Mouse (Mus musculus): ENCODE measurements at regions not wholly inside any gene's neighbourhood (a gene's known extent, or its start where the extent isn't known, plus 50 kb on each side); places are given as distances from the start of the nearest gene placed in this dataset.

DNA sequence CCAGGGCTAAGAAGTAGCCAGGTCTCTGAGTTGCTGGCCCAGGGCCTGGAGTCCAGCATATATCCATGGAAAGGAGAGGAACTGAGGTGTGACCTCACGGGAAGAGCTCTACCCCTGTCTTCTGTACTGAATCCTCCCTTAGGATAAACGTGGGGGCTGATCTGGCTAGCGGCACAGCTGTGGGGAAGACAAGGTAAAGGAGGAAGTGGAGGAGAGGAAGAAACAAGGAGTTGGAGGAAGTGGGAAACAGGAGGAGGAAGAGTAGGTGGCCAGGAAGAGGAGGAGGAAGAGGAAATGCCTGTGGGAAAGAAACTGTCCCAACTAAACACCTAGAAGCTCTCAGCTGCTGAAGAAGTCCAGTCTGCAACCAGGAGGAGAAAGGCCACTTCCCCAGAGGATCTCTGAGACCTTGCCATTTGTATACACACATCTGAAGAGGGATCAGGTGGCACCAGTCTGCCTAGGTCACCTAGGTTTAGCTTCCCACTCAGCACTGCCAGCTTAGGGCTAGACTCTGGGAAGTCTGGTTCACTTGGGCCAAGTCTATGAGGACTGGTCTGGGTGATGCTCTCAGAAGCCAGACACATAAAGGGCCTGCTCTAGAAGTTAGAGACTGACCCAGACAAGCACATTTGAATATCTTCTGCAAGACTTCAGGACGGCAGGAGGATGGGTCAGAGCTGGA lies 100.6 kb upstream of the Jun start:
- no peak for DNase-seq (ENCODE audit: low read depth, low spot score)

DNA sequence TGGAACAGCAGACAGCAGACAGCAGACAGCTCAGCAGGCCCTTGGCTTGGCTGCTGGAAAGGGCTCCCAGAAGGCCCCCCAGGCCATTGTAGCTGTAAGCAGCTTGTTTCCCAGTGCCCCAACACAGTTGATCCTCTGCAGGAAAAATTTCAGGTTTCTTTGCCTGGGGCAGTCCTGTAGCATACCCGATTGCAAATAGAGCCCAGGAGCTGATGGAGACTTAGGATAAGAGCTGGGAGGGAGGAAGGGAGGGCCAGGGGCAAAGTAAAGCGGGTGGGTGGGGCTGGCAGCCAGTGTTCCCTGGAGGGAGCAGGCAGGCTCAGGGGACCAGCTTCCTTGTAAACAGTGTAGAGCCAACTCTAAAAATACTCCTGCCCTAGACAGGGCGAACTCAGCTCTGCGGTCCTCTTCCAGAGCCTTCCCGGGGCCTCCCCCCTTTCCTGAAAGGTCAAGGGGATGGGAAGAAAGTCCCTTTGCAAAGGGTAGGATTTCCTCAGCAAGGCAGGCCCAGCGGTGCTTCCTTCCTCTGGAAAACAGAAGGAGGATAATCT lies 101.8 kb upstream of the Jun start:
- no peak for DNase-seq (ENCODE audit: low read depth, low spot score)
- WGBS: 13% methylated on average over 6 of the region's 6 CpGs

More for the DNA sequence above, 100.6 kb upstream of the Jun start:
- WGBS: 83% methylated on average over 4 of the region's 4 CpGs

DNA sequence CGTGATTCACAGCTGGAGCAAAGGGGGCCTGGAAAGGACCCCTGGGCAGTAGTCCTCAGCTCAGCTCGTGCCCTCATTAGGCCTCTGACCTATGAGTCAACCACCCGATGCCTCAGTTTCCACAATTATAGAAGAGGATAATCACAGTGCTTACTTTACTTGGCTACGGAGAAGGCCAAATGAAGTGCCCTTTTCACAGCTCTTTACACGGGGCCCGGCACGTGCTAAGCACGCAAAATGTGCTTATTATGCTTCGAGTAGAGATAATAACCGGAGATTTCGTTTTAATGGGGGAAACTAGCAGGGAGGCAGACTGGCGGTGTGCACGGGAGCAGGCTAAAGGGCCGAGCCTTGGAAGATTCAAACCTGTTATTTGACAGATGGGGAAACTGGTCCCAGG lies 102.4 kb upstream of the Jun start:
- no peak for DNase-seq (ENCODE audit: low read depth, low spot score)
- 74% methylated on average over 14 of the region's 14 CpGs for WGBS

DNA sequence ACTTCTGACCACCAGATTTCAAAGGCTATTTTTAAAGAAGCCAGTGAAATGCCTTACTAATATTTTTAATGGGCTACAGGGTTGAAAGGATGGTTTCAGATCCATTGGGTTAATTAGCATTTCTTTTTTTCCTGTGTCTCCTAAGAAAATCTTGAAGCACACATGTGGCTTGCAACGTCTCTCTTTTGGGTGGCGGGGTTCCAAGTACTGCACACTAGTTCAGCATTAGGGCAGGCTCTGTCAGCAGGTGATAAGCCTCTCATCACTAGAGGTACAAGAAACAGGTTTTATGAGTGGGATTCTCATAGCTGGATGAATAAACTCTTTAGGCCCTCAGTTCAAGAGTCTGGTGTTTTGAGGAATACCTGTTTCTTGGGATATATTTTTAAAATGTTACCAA lies 103.2 kb upstream of the Jun start:
- WGBS: 71% methylated on average over 2 of the region's 2 CpGs
- DNase-seq (ENCODE audit: low read depth, low spot score): no peak

DNA sequence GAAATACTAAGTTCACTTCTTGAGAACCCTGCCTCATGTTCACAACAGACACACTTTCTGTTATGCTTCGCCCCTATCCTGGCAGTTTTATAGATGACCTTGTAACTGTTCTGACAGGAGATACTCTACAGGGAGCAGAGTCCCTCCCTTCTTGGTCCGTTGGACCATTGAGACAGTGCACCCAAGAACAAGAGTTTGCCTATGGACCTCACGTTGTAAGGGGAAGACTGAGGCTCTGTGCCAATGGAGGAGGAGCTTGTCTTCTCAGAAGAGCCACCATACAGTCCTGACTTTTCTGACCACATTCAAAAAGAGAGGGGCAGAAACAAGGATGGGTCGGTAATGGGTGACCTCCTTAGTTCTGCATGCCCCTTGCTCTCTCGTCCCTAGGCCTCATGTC lies 103.8 kb upstream of the Jun start:
- DNase-seq (ENCODE audit: low read depth, low spot score): no peak
- WGBS: 59% methylated on average over 5 of the region's 5 CpGs

DNA sequence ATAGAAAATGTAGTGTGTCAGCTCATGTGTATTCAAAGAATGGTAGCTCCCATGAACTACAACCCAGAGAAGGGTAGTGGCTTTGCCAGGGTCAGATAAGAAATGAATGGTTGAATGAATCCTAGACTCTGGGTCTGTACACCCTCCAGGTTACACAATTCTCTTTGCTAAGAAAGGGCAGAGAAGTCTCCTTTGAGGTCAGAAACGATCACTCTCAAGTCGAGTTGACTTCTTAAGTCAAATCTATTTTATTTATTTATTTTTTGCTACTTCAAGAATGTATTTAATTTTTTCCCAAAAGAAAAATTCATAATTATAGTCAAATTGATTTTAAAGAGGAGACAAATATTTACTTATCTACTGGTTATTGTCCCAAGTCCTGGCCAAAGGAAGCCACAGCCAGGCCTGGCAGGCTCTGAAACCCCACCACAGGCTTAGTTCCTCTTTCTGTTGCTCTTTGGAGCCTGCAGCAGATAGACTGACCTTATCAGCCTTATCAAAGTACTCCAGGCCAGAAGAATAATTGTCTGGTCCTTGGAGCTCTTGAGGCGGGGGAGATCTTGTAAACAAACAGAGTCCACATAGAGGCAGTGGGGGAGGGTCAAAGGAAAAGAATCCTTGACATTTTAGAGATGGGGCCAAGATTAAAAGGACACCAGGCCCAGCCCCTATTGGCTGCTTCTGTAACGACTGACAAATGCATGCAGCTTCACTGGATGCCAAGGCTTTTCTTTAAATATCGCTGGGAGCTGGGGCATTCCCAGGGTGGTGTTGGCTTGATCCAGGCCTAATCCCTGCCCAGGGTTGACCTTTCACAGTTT lies 104.6 kb upstream of the Jun start:
- 55% methylated on average over 5 of the region's 5 CpGs for WGBS
- DNase-seq (ENCODE audit: low read depth, low spot score): no peak

DNA sequence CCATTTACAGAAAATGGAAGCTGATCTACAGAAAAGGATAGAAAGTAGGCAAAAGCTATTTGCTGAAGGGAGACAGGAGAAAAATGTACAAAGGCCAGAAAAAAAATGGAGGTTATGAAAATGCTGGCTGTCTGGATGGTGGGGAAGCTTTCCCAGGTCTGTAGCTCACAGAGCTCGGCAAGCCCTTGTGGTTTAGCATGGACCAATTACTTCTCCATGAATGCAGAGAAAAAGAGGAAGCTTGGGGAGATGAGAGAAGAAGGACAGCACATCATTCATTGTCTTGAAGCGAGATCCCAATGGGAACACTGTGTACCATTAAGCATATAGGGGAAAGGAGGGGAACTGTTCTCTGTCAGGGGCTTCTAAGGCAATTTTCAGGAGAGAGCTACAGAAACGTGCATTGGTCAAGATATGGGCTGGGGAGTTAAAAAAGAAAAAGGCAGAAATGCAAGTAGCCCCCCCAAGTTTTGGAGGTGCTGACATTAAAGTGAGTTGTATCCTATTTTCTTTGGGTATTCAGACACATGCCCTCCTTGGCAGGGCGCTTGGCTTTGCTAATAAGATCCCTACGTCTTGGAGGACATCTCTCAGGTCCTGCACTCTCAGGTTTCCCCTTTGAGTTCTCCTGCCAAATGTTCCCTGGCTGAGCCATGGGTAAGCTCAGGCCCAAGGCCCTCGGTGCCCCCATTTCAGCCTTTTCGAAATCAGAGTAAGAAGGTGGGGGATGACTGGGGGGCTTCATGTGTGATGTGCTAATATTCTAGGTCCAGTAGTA lies 105.8 kb upstream of the Jun start:
- DNase-seq (ENCODE audit: low read depth, low spot score): no peak
- 97% methylated on average over 7 of the region's 7 CpGs for WGBS

- 74% methylated on average over 6 of the region's 6 CpGs for WGBS
- no peak for DNase-seq (ENCODE audit: low read depth, low spot score)
These were observed 106.8 kb upstream of the Jun start for GRCm38 (mm10) chr4:95158632-95159424.

- WGBS: 47% methylated on average over 4 of the region's 4 CpGs
- no peak for DNase-seq (ENCODE audit: low read depth, low spot score)
These were observed 107.8 kb upstream of the Jun start for GRCm38 (mm10) chr4:95159821-95160220.

- 60% methylated on average over 3 of the region's 3 CpGs for WGBS
- no peak for DNase-seq (ENCODE audit: low read depth, low spot score)
These were observed 108.4 kb upstream of the Jun start for GRCm38 (mm10) chr4:95160465-95160864.

- peak; percentile 83 for DNase-seq (ENCODE audit: low read depth, low spot score)
- WGBS: 2% methylated on average over 53 of the region's 53 CpGs
These were observed 109.1 kb upstream of the Jun start for GRCm38 (mm10) chr4:95160912-95161669.

- WGBS: 6% methylated on average over 7 of the region's 7 CpGs
- no peak for DNase-seq (ENCODE audit: low read depth, low spot score)
These were observed 109.6 kb upstream of the Jun start for GRCm38 (mm10) chr4:95161670-95162020.

GRCm38 (mm10) chr4:95162386-95163090 lies 110.5 kb upstream of the Jun start:
- peak; percentile 84 for DNase-seq (ENCODE audit: low read depth, low spot score)

DNA sequence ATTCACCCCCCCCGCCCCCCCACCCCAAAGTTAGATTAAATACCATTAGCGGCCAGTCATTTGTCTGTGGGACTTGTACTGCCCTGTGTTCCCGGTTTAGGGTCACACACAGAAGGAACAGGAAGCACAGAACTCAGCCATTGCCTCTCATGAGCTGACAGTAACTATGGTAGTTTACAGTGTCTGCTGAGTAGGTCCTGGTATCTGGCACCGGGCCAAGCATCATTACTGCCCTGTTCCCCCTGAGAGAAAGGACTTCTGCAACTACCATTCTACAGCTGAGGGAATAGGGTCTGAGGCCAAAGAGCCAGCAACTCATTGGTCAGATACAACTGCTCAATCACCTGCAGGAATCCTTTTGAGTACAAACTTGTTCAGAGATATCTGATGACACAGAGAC lies 111.4 kb upstream of the Jun start:
- no peak for DNase-seq (ENCODE audit: low read depth, low spot score)
- WGBS: 78% methylated on average over 4 of the region's 4 CpGs

More at GRCm38 (mm10) chr4:95162386-95163090, 110.5 kb upstream of the Jun start:
- WGBS: 31% methylated on average over 9 of the region's 9 CpGs

DNA sequence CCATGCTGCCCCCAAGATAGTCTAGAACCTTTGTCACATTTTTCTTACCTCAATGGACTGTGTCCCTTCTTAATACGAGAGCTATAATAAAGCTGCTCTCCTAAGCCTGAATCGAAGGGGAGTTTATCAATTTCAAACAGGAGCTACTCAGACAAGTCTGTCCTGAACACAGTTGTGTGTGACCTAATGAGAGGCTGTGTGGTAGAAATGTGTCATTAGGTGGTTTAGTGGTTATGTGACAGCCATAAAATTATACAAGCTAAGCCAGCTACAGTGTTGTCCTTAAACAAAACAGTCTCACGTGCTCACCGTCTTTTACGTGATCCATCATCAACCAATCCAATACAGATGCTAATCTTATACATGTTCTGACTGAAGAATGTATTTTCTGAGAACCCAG lies 114.5 kb upstream of the Jun start:
- no peak for DNase-seq (ENCODE audit: low read depth, low spot score)
- WGBS: 39% methylated on average over 5 of the region's 5 CpGs

GRCm38 (mm10) chr4:95167216-95167615 lies 115.2 kb upstream of the Jun start:
- no peak for DNase-seq (ENCODE audit: low read depth, low spot score)
- WGBS: 76% methylated on average over 1 of the region's 1 CpGs

DNA sequence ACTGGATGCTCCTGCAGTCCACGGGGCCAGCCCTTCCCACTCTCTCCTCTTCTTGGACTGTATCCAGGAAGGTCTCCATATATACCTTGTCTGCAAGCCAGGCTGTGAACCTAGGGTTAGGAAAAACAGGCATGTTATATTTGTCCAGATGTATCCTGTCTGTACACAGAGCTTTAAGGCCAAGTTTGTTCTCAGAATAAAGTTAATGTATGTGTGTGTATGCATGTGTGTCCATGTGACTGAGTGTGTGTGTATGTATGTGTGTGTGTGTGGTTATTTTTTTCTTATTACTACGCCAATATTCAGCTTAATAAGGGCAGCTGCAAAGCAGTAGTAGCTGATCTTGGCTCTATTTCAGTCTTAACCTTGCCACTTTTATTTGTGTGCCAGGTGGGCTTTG lies 117.7 kb upstream of the Jun start:
- no peak for DNase-seq (ENCODE audit: low read depth, low spot score)
- 54% methylated on average over 2 of the region's 2 CpGs for WGBS

DNA sequence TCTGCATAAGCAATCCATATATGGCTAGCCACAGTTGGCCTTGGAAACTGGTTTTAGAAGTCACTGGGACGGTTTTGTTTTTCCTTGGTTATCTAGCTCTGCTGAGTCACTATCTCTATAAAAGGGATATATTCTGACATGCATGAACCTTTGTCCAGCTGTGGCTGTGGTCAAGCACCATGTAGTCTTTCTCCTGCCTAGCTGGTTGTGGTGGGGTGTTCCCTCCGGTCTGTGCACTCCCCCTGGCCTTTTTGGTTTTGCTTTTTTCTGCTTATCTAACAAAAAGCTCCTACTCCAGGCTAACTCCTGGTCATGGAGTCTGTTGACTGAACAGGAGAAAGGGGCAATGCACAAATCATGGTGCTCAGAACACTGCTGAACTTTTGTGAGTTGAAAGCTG lies 125.7 kb upstream of the Jun start:
- WGBS: 64% methylated on average over 2 of the region's 2 CpGs
- DNase-seq (ENCODE audit: low read depth, low spot score): no peak

Measured in large intestine, adult 2 months (tissue).